Mouse (Mus musculus) liver, embryonic 14.5 days (tissue): ENCODE data around the gene Slc22a20.

ENCODE experiments used
- CTCF ChIP-seq: IDR thresholded peaks from 2 replicates; pipeline ENCODE4 v1.5.1; 2016; ENCODE audit warnings: antibody characterized with exemption, low read depth, control low read depth
- EP300 ChIP-seq: IDR thresholded peaks from 2 replicates; pipeline ENCODE4 v1.6.1; 2016; ENCODE audit warnings: antibody characterized with exemption, low read depth

DNA sequence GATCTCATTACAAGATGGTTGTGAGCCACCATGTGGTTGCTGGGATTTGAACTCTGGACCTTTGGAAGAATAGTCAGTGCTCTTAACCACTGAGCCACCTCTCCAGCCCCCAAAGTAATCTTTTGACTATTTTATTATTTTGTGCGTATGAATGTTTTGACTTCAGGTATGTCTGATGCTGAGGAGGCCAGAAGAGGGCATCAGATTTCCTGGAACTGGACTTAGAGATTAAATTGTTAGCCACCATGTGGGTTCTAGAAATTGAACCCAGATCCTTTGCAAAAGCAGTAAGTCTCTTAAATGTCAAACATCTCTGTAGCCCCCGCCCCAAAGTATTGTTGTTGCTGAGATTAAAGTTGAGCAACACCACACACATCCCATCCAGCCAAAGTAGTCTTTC, 20.0 kb downstream of the Slc22a20 start:
- TF ChIP-seq CTCF, result no peak
- TF ChIP-seq EP300, result no peak
